Mouse (Mus musculus) cerebellum, adult 8-10 months (tissue): ENCODE data around the gene Hmx1.

Experiments used
- DNase-seq: peaks from one replicate; pipeline ENCODE4 v3.0.0; 2022

Hmx1 gene

DNA sequence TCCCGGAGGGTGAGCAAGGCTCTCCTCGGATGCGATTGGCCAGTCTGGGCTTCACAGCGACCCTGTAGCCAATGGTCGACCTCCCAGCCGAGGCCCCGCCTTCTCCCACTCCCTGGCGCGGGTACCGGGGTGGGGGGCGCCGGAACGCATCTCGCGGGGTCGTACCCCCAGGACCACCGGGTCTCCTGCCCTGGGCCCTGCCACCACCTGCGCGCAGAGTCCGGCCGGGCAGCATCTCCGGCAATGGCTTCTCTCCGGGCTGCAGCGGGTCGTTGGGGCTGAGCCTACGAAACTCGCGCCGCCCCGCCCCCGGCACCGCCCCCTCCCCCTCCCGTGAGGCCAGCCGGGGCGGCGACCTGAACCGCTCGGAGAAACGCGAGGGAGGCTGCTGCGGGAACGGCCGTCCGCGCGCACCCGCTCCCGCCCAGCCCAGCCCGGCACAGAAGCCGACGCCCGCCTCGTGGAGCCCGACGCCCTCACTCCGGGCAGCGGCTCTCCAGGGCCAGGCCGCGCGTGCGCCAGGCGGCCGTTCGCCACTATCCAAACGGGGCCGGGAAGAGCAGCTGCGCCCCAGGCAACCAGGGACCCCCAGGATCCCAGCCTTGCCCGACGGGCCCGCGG, at the start of gene Hmx1:
Hmx1 (plus strand) TSS at position 618 of the 621 bp plus-strand sequence.
- DNase-seq = no peak

DNA sequence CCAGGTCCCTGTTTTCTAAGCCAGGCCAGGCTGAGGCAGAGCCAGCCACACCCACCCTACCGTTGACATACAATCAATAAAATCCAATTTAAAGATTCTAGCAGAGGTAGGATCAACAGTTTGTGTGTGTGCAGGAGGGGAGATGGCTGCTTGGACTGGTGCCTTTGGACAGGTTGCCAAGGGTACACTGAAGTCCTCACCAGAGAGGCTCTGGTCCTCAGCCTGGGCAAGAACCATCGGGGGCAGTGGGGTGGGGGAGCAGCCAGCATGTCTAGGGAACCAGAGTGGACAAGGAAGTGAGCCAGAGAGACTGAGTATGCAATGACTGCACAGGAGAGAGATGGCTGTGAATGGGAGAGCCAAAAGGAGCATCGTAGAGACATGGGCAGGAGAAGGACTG, 43.8 kb upstream of the Hmx1 start:
- DNase-seq = no peak

DNA sequence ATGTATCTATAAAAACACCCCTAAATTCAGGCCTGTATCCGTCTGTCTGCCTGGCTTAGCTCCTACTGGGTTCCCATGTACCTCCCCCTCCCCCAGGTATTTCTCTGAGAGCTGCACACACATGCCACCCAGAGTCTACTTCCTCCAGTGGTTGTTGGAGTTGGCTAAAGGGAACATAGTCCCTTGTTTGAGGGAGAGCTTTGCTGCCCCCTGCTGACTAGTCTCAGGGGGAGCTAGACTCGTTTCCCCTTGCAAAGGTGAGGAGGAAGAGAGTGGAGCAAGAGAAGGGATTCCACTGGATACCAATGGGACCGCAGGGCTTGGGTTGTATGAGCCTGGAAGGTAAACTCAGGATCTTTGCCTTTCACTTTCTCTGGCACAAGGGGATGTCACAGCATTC, 40.1 kb upstream of the Hmx1 start:
- peak; percentile 77 for DNase-seq

DNA sequence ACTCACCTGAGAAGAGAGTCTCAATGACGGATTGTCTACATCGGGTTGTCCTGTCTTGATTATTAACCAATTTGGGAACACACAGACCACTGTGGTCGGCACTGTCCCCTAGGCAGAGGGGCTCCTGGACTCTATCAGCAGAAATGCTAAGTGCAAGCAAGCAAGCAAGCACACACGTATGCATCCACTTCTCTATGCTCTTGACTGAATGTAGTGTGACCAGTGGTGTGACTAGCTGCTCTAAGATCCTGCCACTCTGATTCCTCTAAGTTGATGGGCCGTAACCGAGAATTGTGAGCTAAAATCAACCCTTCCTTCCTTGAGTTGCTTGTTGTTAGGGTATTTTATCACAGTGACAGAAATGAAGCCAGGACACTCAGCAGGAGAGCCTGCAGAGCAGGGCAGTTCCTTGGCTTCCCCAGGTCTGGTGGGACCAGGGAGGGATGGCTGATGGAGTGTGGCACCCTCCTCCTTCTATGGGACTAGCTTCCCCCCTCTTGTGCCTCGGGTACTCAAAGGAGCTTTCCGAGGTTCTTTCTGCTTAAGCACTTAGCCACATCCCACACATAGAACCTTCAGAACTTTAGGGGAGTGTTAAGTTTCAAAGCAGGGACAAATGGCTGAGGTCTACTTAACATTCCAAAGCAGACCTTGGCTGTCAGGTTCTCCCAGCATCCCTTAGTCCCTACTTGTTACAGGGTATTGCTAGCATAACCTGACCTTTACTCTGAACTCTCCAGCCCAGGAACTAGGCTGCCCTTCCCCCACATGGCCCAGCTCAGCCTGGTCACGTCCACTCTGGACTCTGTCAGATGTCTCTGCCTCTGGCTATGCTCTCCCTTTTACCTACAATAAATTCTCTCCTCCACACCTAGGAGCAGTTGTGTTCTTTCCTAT, 31.1 kb upstream of the Hmx1 start:
- DNase-seq = no peak

DNA sequence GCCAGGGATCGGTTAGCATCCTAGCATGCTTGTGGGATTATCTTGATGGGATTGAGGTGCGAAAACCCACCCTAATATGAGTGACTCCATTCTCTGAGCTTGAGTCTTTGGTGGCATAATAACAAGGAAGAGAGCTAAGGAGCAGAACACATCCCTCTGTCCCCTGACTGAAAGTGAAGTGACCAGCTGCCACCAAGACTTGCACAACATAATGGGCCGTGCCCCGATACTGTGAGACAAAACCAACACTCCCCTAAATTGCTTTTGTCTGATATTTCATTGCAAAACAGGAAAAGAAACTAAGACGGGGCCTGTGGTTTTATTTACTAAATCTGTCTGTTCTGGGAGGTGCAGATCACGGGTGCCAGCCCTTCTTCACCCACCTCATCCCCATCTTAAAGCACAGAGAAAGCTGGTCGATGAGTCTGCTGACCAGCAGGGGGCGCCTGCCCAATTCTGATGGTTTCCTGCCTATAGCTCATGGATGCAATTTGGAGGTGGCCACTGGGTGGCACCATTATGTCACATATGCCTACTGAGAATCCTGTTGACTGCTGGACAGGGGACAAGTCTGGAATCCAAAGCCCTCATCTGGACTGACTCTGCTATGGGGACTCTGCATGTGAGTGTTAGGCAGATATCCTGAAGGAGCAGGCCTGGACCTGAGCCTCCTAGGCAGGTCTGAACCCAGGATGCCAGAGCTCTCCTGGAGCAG, 27.2 kb upstream of the Hmx1 start:
- DNase-seq = peak; percentile 94

GRCm38 (mm10) chr5:35366241-35367032, 22.5 kb upstream of the Hmx1 start:
- no peak for DNase-seq

DNA sequence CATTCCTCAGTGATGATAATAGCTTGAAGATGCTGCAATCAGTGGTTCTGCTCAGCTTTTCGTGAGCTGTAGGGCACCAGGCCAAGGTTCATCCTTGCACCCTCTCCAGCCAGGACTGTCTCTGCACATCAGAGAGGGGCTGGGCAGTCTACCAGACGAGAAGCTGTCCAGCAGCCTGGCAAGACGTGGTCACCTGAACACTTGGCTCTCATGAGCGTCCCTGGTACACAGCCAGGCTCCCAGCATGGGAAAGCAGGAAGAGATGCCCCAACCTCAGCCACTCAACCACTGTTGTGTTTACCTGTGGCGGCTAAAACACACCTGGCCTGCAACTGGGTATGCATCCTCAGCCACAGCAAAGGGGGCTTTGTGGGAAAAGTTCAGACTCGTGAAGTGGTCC, 20.0 kb upstream of the Hmx1 start:
- DNase-seq = no peak

- no peak for DNase-seq
Measured at GRCm38 (mm10) chr5:35379066-35379465, 9.8 kb upstream of the Hmx1 start.

DNA sequence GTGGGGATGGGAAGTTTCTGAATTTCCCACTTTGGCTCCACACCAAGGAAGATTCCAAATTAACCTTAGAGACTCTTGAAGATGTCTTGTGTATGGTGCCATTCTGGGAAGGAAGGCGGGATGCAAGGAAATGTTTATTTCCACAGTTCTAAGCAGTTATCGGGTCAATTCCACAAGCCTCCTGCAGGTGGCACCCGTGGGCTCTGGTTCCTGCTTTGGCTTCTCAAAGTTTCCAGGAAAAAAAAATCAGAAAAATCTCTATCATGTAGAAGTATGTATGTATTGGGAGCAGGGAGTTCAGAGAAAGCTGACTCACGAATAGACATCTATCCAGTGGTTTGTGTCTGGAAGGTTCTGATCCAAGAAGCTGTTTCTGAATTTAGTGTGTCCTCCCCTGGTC, 9.1 kb upstream of the Hmx1 start:
- DNase-seq = peak; percentile 29

DNA sequence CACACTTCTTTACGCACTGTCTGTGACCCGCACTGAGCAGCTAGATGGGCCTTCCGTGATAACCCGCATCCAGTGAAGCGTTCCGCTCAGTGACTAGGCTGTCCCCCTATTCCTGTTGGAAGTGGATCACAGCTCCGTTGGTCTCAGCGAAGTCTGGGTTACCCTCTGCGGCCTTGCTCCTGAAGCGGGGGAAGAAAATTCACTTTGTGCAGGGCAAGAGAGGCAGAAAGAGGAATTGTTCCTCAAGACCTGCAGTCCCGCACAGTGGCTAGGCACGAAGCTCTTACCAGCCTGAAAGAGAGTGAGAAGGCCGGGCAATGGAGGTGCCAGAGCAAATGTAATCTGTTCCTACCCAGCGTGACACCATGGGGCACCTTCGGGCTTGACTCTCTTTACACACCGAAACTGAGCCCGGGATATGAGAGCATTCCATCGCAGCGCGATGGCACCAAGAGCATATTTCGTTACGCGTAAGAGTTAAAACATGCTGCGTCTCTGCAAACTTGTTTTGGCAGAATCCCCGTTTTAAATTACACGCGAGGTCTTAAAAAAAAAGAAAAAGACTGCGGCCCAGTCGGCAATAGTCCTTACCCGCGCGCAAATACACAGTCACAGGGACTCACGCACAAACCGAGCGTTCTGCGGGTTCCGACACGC, 946 bp upstream of the Hmx1 start:
- DNase-seq = no peak

DNA sequence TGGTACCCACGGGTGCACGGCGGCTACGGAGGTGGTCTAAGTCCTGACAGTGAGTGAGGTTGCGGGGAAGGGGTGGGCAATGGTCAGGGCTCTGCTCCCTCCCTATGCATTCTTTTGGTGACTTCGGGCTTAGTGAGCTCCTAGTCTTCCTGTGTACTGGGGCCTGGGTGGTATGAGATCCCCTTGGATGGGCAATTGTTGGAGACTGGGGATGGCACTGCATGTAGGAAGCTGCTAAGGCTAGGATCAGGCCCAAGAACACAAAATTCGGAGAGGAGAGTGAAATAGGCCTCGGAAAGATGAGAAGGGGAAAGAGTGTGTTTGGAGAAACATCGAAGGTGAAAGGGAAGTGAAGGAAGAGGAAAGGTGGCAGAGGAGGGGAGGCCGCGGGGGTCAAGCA, 533 bp downstream of the Hmx1 start:
- no peak for DNase-seq

- no peak for DNase-seq
Measured at GRCm38 (mm10) chr5:35389915-35390314, 1.0 kb downstream of the Hmx1 start.

- DNase-seq = no peak
Measured at GRCm38 (mm10) chr5:35390848-35391655, 2.1 kb downstream of the Hmx1 start.

DNA sequence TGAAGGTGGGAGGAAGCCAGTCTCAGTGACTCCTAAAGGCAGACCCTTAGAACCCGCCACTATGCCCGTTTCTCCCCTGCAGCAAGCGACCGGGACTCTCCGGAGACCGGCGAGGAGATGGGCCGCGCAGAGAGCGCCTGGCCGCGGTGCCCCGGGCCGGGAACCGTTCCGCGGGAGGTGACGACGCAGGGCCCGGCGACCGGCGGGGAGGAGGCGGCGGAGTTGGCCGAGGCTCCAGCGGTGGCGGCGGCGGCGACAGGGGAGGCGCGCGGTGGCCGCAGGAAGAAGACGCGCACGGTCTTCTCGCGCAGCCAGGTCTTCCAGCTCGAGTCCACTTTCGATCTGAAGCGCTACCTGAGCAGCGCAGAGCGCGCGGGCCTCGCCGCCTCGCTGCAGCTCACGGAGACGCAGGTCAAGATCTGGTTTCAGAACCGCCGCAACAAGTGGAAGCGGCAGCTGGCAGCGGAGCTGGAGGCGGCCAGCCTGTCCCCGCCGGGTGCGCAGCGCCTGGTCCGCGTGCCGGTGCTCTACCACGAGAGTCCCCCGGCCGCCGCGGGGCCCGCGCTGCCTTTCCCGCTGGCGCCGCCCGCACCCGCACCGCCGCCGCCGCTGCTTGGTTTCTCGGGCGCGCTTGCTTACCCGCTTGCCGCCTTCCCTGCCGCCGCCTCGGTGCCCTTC, 2.9 kb downstream of the Hmx1 start:
- DNase-seq = no peak

DNA sequence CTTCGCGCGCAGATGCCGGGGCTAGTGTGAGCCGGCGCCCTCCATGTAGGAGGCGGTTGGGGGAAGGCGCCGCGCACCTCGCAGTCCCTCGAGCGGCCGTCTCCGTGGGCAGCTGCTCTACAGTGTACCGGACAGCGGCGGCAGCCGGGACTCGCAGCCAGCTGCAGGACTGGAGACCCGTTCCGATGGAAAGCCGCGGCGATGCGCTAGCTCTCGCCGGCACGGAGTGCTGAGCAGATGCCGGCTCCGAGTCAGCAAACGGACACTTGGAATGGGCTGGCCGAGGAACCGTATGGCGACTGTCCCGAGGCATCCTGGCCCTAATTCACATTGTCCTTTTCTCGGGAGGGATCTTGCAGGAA, 3.4 kb downstream of the Hmx1 start:
- no peak for DNase-seq

DNA sequence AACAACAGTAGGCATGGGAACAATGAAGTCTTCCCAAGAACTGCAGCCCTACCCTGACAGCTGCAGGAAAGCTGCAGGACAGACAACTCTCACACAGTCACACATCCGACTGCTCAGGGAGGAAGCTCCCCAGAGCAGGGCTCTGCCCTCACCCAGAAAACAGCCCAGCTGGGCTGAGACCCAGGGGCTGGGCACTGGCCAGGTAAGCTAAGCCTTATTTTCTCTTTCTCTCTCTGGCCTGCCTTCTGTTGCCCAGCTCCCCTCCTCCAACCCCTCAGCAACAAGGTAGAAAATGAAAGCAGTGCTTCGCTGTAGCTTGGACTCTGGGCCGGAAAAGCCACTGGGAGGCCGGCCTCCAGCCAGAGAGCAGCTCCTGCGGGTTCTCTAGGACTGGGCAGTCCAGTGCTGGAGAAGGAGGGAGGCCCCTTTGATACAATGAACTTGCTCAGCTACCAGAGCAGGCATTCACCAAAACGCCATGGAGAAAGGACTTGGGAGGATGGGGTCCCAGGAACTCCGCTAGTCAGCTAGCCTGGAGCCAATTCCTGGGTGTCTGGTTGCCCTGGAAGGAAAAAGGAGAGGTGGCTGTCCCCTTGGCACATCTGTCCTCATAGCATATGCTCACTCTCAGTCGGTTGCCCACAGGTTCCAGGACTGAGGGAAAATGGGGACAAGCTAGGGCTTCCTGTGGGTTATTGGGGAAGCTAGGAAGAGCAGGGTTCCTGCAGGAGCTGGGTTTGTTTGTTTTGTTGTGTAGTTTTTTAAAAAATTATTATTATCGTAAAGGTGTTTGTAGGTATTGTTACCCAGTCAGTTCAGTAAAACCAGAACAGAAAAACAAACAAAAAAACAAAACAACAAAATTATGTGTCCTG, 6.9 kb downstream of the Hmx1 start:
- no peak for DNase-seq

GRCm38 (mm10) chr5:35396976-35397641, 8.2 kb downstream of the Hmx1 start:
- no peak for DNase-seq

DNA sequence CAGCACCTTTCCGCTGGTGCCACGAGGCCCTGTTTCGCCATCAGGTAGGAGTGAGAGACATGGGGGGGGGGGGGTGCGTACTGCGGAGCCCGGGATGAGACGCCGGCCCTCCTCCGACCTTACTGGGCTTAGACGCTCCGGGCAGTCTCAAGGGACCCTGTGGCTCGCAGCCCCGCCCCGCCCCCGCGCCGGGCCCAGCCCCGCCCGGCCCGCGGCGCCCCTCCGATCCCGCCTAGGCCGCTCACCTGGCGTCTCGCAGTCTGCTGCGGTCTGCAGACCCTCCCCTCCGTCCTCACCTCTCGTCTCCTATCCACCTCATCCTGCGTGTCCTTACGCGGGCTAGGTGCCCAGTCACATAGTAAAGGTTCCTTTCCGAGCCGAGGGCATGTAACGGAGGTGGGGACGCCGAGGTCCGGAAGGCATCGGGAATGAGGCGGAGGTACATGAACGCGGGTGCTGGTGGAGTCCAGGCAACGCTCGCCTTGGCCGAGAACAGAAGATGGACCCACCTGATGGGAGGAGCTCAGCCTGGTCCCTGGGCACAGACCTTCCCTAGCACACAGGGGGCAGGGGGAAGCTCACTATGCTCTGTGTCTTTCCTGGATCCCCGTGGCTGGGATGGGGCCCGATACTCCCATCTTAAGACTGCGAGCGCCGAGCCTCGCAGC, 8.9 kb downstream of the Hmx1 start:
- no peak for DNase-seq
